Mouse (Mus musculus): ENCODE measurements around the gene Ift22.
A peak's percentile ranks its signal among the peaks of the same experiment; 100 is the strongest.

Ift22 gene

GRCm38 (mm10) chr5:136907991-136908857 is at the start of gene Ift22:
Gene Ift22, plus strand, starts transcription at chr5:136908150.
- peak; percentile 97 for DNase-seq (ENCODE audit: low spot score)

GRCm38 (mm10) chr5:136861191-136861940 is 46.6 kb upstream of the Ift22 start:
- DNase-seq (ENCODE audit: low spot score), result peak; percentile 84

GRCm38 (mm10) chr5:136862806-136863205 is 45.1 kb upstream of the Ift22 start:
- no peak for DNase-seq (ENCODE audit: low spot score)

- DNase-seq (ENCODE audit: low spot score), result no peak
Measured at GRCm38 (mm10) chr5:136863276-136863675, 44.7 kb upstream of the Ift22 start.

- peak; percentile 94 for DNase-seq (ENCODE audit: low spot score)
Measured at GRCm38 (mm10) chr5:136863961-136864674, 43.8 kb upstream of the Ift22 start.

DNA sequence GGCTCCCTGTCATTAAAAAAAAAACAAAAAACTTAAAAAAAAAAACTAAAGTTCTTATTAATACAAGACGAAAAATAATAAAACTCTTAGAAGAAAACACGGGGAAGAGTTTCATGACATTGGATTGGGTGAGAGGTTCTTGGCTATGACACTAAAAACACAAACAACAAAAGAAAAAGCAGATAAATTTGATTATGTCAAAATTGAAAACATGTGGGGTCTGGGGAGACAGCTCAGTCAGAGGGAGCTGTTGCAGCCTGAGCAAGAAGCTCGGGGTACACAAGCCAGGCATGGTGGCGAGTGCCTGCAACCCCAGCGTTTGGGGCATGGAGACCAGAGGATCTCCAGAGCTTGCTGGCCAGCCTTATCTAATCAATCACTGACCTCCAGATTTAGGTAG is 40.2 kb upstream of the Ift22 start:
- DNase-seq (ENCODE audit: low spot score), result no peak

- DNase-seq (ENCODE audit: low spot score), result peak; percentile 51
Measured at GRCm38 (mm10) chr5:136869451-136870114, 38.4 kb upstream of the Ift22 start.

GRCm38 (mm10) chr5:136872417-136872816 is 35.5 kb upstream of the Ift22 start:
- no peak for DNase-seq (ENCODE audit: low spot score)

DNA sequence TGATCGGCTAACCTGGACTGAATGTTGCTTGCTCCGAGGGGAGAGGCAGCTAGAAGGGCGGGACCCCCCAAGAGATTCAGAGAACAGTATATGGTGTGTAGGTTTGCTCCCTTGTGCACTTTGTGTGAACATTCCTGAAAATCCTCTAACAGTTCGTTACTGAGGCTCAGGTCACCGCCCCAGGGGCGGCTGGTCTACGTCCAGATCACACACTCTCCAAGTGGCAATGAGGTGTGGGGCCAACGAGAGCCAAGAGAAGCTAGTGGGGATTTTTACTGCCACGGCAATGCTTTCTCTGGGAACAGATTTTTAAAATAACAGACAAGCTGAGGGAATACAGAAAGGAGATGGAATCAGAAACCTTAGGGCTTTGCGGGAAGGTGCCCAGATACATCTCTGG is 33.7 kb upstream of the Ift22 start:
- no peak for DNase-seq (ENCODE audit: low spot score)

GRCm38 (mm10) chr5:136880101-136880500 is 27.8 kb upstream of the Ift22 start:
- no peak for DNase-seq (ENCODE audit: low spot score)

DNA sequence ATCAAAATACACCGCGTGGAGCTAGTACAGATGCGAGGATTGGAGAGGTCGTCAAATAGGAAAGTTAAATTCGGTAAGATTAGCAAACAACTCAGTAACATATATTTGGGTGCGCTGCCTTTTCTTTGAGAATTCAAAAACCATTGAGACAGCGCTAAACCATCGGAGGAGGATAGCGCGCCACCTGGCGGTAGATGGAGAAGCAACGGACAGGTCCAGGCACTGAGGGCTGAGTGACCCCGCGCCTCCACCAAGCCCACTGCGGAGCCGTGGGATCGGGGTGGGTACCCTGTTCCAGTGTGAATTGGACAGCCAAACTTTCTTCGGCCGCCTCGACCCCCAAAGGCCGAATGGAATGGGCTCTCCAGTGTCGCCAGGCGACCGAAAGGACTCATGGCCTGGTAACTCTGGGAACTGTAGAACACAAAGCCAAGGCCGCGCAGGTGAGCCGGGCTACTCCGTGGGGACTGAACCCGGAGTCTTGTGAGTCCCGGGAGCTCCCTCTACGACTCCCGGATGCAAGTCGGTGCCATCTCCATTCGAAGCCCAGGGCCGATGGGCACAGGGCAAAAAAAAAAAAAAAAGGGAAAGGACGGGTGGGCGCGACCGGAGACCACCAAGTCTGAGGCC is 26.5 kb upstream of the Ift22 start:
- DNase-seq (ENCODE audit: low spot score), result peak; percentile 96

- DNase-seq (ENCODE audit: low spot score), result no peak
Measured at GRCm38 (mm10) chr5:136882055-136882787, 25.7 kb upstream of the Ift22 start.

DNA sequence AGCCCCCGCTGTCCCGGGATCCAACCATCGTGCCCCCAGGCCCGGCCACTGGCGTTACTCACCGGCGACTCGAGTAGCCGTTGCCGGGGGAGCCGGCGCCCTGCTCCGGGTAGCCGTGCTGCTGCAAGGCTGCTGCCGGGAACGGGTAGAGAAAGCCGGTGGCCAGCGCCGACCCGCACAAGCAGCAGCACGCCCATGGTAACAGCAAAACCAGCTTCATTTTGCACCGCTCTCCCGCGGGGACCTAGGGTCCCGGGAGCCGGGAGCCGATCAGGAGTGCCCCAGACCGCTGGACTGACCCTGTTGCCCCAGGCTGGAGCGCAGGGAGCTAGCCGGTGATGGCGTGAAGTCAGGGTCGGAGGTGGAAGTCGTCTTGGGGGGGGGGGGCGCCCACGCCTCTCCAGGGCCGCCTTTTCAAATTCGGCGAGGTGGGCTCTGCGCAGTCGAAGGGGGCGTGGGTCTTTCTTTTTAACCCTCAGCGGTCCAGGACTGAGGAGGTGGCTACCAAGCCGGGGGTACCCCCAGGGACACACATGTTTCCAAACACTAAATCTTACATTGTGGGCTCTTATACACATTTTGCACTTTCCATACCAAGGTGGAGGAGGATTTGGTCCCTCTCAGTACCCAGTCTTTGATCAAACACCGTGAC is 25.0 kb upstream of the Ift22 start, which contains the start of gene Col26a1:
Gene Col26a1 (minus strand): TSS at position 422 of the 652 bp plus-strand sequence.
- peak; percentile 69 for DNase-seq (ENCODE audit: low spot score)

DNA sequence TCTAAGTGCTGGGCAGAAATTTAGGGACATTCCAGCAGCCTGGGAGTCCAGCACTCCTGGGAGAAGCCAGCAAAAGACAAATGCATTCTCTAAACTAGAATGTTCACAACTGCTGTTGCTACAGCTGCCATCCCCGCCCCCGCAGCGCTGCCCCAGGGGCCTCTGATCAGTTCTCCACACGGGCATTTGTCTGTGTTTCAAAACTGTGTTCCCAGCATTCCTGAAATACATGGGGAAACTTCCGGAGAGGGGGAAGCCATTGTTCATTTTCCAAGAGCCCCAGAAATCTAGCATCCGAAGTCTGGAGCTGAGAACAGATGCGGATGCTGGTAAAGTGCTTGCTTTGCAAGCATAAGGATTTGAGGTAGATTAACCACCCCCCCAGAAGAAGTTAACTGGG is 21.0 kb upstream of the Ift22 start:
- DNase-seq (ENCODE audit: low spot score), result peak; percentile 57

GRCm38 (mm10) chr5:136888539-136889355 is 19.2 kb upstream of the Ift22 start:
- DNase-seq (ENCODE audit: low spot score), result peak; percentile 76

DNA sequence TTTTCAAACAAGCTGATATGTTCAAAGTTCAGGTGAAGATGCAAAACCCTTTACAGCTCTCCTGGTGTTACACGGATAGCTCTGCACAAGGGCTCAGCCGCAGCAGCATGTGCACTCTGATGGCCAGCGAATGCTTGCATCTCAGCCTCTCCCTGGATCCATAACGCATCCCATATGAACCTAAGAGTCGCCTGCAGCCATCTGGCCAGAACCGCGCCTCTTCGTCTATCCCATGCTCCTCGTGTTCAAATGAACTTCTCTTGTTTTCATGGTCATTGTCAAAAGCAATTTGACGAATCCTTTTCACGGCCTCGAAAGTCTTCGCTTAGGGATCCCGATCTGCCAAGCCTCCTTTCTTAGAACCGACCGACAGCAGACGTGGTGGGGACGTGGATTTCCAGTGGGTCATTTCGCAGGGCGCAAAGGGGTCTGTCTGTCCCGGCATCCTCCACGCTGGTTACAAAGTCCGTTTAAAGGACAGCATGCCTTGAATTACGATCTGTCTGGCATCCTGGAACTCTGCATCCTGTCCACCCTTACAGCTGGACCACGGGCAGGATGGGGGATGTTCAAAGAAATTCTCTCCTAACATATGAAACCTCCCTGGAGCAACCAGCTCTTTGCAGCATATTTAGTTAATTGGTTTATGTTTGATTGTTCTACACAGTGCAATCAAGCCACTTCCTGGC is 13.0 kb upstream of the Ift22 start:
- DNase-seq (ENCODE audit: low spot score), result no peak

DNA sequence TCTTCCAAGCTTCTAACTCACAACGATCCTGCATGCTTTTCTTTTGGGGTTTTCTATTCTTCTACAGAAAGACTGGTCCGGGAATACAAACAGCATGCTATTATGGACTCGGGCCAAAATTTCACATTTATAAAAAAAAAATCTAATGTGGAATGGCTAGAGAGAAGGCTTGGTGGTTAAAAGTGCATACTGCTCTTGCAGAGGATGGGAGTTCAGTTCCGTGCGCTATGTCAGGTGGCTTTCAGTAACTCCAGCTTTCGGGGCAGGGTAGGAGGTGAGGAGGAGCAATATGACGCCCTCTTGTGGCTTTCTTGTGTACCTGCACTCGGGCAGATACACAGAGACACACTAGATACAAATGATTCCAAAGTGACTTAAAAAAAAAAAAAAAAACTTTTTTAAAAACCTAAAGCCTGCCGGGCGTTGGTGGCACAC is 12.4 kb upstream of the Ift22 start:
- no peak for DNase-seq (ENCODE audit: low spot score)

DNA sequence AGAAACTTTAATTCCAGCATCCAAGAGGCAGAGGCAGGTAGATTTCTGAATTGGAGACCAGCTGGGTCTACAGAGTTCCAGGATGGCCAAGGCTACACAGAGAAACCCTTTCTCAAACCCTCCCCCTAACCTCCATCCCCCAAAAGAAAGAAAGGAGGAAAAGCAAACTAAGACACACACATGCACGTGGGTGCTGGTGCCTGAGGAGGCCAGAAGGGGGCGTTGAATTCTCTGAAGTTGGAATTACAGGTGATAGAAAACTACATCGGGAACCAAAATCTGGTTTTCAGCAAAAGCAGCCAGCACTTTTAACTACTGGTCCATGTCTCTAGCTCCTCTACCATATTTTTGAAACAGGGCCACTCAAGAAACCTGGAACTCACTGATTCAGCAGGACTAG is 3.3 kb upstream of the Ift22 start:
- no peak for DNase-seq (ENCODE audit: low spot score)

DNA sequence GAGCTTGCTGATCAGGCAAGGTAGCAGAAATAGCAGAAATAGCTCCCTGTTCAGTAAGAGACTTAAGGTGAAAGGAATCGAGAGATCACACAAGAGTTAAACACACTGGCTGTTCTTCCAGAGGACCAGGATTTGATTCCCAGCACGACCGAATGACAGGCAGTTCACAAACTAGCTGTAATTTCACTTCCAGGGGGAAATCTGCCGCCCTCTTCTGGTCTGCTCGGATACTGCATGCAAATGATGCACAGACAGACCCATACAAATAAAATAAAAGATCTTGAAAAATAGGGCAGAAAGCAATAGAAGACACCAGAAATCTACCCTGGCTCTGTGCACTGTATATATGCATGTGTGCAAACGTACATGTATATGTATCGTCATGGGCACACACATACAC is 2.3 kb upstream of the Ift22 start:
- DNase-seq (ENCODE audit: low spot score), result peak; percentile 43

All from embryo, embryonic 10.5 days (tissue).